Mouse (Mus musculus) kidney, adult 10 weeks (tissue): ENCODE measurements around the gene Esp1. TPM values are rescaled to one million over a fixed set of nuclear protein-coding genes. Genes with fewer than 3 reads are reported as not detected.

Experiments used
- polyA plus RNA-seq: library from polyadenylated mRNA; stranded (reverse); fragments of 350-450 nt; fragmentation: Illumina TruSeq; extraction: RNeasy Lipid Tissue Mini Kit (QIAGEN cat#74804); gene quantifications from one replicate; pipeline ENCODE4 v1.2.3, GENCODE M21; 2014; ENCODE audit warnings: low read depth, low replicate concordance

Esp1 gene
- polyA plus RNA-seq, result not detected

DNA sequence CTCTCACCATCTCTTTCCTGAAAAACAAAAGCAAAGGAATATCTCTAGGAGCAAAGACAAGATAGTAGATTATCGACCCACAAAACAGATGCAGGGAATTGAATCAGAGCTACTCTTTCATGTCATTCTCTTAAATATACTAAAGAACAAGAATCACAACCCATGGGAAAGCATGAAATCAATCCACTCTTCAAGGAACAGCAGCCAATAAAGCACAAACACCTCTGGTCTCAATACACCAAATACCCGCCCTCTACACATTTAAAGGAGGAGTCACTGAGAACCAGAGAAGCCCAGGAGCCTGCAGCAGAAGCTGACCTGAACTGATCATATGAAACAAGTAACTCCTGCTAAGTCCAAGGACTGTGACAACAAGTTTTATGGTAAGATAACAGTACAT lies at the start of gene Esp1:
Gene Esp1 (plus strand): TSS at position 301 of the 400 bp plus-strand sequence.

Other genes with a start within 250 kb of the Esp1 start
- not detected for gene Esp8, start 207.1 kb upstream of the Esp1 start, polyA plus RNA-seq
- not detected for gene Esp6, start 165.6 kb upstream of the Esp1 start, polyA plus RNA-seq
- not detected for gene Esp4, start 128.5 kb upstream of the Esp1 start, polyA plus RNA-seq
- gene Esp3, start 95.0 kb upstream of the Esp1 start, polyA plus RNA-seq, result not detected
- 1.7 TPM for gene Crisp2, start 79.9 kb downstream of the Esp1 start, polyA plus RNA-seq
- not detected for gene Rhag, start 84.0 kb downstream of the Esp1 start, polyA plus RNA-seq
- 4.9 TPM for gene 9130008F23Rik, start 153.4 kb downstream of the Esp1 start, polyA plus RNA-seq
- not detected for gene Glyatl3, start 187.2 kb downstream of the Esp1 start, polyA plus RNA-seq
- 380 TPM for gene Mut, start 207.6 kb downstream of the Esp1 start, polyA plus RNA-seq
- 13.2 TPM for gene Cenpq, start 207.9 kb downstream of the Esp1 start, polyA plus RNA-seq